Mouse (Mus musculus): ENCODE results near the gene Adarb2.

- TF ChIP-seq CTCF (IDR thresholded peaks at IDR 0.05) (no peak), EP300 (IDR thresholded peaks at IDR 0.05) (no peak)
These were observed 8.1 kb downstream of the Adarb2 start for GRCm38 (mm10) chr13:8210776-8211175.

Measured in lung, postnatal 0 days (tissue).